Mouse (Mus musculus) cerebellum, postnatal 4 days (tissue): ENCODE data around the gene Lipt2.

ENCODE experiments used
- DNase-seq, 2 experiments: peaks; one replicate each; pipeline ENCODE4 v3.0.0; 2022; ENCODE audit warnings: low spot score in 2 of 2, mixed read lengths in 1 of 2

Lipt2 gene

DNA sequence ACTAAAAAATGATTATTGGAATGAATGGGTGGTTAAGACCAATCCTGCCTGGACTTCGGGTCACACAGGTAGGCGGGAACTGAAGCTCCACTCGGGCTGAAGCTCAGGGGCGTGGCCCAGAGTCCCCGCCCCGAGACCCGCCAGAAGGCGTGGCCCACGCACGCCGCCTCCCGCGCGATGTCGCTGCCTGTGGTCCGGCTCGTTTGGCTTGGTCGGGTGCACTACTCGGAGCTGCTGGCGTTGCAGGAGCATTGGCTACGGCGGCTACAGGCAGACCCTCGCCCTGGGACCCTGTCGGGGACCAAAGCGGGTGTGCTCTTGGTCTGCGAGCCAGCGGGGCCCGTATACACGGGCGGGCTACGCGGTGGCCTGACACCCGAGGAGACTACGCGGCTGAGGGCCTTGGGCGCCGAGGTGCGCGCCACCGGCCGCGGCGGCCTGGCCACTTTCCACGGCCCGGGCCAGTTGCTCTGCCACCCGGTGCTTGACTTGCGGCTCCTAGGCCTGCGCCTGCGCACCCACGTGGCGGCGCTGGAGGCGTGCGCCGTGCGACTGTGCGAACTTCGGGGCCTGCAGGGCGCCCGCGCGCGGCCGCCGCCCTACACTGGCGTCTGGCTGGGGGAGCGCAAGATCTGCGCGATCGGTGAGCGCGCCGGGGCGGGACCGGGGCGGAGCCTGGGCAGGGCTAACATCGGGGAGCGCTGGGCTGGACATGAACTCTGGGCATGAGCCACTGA lies at the start of gene Lipt2:
Lipt2 (plus strand) TSS at position 173 of the 737 bp plus-strand sequence.
- DNase-seq, result peak; percentile 69 to 86

DNA sequence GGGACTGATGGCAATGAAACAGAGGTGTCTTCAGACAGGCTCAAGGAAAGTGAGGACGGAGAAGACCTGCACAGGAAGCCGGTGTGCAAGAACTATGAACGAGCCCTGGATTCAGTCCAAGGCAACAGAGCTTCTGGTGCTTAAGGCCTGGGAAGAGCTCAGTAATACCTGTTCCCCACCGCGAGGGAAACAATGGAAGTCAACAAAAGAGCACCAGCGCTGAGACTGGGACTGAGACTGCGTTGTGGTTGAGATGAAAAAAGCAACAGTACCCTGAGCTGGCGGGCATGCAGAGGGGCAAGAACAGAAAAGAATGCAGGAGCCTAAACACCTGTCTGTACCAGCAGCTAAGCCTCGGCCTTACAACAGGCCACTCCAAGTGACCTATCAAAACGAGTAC lies 47.6 kb upstream of the Lipt2 start:
- no peak for DNase-seq

DNA sequence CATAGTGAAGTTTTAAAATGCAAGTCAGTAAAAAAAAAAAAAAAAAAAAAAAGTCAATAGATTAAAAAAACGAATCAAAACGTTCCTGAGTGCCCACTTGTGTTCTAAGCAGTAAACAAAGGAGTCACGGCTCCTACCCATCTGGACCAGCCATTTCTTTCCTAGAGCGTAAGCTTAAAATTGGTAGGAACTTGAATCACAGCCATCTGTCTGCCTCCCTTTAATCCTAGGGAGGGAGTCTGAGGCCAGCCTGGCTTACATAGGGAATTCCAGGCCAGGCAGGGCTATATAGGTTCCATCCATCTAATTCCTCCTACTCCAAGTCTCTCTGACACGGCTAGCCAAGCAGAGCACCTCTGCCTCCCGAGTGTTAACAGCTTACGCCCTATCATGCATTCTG lies 45.3 kb upstream of the Lipt2 start:
- DNase-seq, result no peak

DNA sequence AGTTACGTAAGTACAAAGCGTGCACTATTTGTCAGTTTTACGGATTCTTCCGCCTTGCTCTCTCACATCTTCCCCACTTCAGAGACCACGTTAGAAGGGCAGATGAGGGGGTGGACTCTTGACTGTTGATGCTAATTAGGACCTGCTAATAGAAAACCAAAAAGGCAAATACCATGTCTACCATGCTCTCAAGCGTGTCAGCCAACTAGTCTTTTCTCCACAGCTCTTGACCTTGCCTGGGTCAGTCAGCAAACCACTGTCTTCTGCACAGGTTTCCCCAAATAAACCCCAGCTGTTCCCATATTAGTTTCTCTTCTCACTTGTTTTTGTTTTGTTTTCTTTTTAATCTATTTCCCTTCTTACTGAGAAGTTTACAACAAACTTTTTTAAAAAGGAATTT lies 44.8 kb upstream of the Lipt2 start:
- DNase-seq, result no peak

DNA sequence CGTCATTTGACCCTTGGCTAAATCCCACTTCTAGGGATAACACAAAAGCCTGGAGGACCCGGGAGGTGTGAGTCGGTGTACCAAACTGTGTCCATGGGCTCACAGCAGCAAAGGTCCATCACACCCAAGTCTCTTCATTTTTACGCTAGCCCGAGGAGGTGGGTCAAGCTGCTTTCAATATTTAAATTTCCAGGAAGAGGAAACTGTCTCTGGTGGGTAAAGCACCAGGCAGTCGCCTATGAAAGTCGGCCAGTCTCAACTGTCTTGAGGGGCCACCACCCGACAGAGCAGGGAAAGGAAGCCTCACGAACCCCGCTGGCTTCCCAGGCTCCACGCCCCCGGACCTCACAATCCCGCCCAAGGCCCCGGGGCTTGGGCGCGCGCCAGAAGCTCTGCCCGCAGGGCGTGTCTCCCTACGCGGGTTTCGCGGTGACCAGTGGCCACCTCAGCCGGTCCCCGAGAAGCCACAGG lies 38.3 kb upstream of the Lipt2 start:
- peak in 1 of 2 experiments; percentile 26 for DNase-seq

DNA sequence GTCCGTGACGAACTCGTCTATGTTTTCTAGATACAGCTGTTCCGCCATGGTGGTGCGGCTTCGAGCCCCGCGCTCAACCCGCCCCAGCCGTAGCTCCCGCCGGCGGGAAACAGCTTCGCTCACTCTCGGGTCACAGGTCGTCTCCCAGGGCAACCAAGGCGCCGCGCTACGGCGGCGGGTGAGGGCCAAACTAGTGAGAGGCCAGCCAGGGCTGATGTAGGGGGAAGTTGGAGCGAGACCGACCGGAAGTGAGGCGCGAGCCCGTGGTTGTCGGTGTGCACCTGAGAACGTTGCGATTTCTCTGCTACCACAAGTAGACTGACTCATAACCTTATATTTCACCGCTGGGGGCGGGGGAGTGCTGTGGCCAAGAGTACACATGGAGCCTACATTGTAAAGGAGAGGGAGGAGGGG lies 37.7 kb upstream of the Lipt2 start, which contains the start of gene Pold3:
Pold3 (minus strand) TSS at position 190 of the 414 bp plus-strand sequence.
- peak; percentile 100 for DNase-seq

DNA sequence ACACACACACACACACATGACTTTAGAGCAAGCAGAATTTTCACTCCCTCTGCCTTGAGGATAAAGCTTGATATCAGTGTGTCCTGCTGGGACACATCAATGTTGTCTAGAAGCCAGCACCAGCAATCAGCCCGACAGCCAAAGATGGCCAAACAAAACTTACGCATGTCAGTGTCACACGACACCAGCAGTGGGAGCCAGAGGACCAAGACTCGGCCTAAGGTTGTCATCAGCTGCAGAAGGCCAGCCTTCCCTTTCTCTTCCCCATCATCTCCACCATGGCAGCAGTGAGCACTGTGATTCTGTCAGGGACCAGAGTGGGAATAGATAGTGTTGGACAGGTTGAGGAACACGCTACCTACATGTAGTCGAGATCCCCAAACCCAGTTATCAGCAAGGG lies 35.6 kb upstream of the Lipt2 start:
- peak; percentile 34 to 37 for DNase-seq

DNA sequence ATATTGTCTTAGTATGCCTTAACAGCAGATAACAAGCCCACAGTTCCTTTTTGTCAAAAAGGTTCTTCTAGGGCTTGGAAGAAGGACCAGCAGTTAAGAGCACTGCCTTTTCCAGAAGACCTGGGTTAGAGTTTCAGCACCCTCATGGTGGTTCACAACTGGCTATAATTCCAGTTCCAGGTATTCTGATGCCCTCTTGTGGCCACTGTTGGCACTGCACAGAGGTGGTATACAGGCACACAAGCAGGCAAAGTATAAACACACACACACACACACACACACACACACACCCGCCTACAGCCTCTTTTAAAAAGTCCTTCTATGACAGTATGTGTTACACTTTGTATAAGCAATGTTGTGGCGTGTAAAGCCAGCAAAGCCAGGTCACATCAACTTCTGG lies 34.9 kb upstream of the Lipt2 start:
- peak in 1 of 2 experiments; percentile 22 for DNase-seq

DNA sequence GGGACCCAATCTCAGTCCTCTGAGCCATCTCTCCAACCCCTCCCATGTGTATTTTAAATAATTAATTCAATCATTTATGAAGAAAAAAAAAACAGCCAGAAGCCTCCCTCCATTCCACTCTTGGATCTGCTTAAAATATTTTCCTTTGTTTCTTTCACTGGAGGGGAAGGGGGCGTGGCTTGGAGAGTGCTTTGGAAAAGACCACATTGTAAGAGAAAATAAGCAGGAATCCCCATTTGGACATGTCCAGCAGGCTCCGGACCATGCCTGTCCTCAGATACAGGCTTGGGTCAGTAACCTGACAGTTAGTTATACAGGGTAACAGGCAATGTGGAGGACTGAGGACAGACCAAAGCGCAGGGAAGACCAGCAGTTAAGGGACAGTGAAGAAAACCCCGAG lies 33.9 kb upstream of the Lipt2 start:
- no peak for DNase-seq

DNA sequence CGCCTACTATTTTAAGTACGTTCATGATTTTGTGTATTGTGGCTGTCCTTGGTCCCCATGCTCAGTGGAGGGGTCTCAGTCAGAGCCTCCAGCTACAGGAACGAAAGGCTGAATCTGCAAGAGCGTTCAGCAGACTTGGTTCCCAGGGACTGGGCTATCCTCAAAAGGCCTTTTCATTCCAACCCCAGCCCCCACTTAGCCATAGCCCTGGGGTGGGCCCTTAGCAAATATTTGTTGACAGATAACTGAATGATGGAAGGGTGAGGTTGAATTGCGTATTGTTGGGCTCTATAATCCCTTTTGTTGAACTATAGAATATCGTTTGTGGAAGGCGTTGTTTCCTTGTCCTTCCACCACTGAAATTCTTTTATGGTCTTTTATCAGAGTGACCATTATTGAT lies 32.6 kb upstream of the Lipt2 start:
- no peak for DNase-seq

DNA sequence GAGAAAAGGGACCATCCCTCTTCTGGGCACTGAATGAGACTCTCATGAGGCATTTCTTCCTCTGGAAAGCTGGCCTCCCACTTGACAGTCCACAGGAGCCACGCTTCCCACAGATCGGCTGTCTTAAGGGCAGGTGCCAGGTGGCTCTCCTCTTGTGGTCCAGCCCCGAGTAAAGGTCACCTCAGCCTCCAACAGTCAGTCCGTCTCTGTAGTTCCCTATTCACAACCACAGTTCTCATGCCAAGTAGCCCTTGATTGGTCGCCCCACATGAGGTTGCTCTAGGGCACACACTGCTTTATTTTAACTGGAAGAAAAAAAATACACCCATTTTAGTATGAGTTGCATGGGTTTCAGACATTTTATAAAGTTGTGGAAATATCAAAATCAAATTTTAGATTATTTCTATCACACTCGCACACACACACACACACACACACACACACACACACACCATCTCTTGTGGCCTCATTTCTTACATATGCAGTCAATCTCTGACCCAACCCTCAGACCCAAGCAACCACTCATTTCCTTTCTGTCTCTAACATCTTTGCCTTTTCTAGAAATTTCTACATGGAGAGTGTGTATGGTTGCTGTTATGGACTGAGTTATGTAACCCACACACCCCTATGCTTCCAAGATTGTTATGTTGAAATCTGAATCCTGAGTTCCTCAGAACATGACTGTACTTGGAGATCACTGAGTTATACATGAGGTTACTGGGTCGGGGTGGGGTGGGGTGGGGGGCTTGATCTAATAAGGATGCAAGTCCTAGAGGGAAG lies 30.6 kb upstream of the Lipt2 start:
- DNase-seq, result no peak

DNA sequence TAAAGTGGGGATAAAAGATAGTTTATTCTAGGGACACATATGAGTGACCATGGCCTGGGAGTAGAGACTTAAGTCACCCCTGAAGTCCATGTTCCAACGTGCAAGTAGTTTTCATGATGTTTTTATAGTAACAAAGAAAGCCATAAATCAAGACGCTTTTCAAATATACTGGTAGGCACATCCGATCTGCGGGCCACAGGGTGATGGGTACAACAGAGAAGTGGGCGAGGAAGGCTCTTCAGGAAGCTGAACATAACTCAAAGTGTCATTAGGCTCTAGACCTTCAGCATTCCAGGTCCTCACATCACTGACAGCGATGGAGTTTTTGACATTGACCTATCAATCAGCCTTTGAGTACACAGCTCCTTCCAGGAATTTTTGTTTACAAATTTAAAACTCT lies 28.5 kb upstream of the Lipt2 start:
- no peak for DNase-seq

DNA sequence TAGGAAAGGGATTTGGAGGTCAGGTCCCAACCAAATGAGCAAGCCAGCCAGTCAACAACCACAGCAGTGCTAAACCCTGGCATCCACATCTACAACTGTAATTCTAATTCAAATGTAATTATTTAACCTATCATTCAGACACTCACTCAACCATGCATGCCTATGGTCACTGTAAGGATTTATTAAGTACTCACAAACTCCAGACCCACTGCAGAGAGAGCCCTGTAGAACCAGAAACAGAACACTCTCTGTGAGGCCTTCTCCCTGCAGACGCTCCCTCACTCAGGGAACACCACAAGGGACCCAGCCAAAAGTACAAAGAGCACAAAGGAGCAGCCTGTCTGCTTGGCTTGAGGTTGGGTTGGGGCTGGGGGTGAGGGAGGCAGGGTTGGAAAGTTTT lies 26.7 kb upstream of the Lipt2 start:
- no peak for DNase-seq

DNA sequence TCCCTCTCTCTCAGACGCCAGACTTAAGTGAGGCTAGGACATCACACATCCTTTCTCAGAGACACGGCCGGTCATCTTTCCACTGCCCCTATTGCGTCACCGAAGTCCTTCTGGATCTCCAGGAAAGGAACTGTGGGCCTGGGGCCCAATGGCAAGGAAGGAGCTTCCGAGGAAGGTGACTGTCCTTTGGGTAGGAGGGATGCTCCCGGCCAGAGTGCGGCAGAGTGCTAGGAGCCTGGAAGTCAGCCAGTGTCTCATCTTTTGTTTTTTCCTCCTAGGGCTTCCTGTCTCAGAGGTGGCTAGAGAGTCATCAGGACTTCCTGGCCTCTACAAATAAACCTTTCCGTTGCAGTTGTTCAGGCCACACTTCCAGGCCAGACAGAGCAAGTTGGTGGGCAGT lies 22.0 kb upstream of the Lipt2 start:
- DNase-seq, result no peak

DNA sequence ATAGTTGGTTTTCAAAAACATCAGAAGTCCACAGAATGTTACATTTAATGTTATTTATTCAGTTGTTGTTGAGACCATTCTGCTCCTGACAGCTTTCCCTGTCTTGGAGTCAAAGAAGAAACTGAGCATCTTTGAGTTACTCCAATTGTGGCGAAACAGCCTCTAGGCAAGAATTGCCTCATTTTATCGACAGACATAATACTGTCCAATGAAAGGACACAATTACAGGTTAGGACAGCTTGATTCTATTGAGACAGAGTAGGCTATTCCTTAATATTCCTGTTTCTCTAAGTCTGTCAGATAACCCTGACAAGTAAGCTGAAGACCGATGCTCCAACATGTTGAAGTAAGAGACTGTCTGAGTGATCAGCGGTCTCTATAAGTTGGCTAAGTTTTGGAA lies 21.0 kb upstream of the Lipt2 start:
- DNase-seq, result no peak

DNA sequence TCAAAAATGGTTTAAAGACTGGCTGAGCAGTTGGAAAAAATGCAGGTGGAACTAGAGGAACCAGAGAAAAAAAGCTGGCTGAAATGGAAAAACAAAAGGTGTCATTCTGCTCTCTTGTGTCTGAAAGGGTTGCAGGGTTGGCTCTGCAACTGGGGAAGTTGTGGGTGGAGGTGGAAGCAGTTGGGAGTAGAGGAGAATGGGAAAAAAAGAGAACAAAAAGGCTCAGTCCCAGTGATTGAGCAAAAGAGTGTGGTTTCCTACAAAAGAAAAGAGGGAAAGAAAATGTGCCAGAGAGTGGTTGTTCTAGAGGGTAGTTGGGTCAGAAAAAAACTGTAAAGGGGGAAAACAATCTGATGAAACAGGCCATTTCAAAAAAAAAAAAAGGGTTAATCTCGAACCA lies 18.5 kb upstream of the Lipt2 start:
- no peak for DNase-seq

DNA sequence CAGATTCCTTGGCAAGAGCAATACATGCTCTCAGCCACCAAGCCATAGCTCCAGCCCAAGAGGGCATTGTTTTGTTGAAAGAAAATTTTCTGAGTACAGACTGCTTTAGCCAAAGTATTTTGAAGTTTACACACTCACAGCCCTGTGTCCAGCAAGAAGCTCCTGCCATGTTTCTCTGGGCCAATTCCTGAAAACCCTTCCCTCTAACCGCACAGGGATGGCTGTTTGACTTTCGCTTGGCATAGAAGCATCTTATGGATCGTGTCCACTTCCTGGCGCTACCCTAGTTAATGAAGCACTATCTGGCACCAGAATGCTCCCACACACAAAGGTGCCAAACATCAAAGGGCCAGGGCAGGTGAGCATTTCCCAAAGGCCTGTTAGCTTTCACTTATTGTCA lies 10.5 kb upstream of the Lipt2 start:
- DNase-seq, result no peak

DNA sequence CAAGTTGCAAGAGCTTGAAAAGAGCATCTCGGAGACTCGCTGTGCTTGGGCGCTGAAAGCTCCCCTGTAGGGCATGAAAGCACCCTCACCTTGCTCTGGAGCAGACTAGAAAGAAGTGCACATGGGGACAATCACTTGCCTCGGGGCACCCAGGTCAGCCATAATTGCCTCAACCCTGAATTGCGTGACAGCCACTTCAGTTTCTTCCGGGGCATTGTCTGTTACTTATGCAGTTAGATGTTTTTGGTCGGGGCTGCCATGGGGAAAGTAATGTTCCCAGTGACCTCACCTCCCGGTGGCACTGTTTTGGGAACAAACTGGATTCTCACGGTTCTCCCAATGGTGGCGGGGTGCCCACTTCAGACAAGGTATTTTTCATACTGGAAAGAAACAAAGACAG lies 9.0 kb upstream of the Lipt2 start:
- no peak for DNase-seq

DNA sequence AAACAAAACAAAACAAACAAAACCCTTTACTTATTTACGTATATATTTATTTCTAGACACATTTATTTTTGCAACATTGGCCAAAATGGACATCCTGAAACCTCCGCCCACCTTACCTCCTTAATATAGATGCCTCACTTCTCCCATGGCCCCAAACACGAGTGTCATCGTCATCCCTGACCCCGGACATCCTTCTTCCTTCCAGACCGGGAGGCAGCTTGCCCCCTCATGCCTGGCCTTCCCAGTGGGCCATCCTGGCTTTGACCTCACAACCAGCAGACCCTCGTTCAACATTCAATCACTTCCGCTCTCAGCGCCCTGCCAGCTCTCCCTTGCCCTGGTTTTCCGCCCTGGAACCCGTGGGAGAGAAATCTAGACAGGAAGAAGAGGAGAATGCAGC lies 8.5 kb upstream of the Lipt2 start:
- no peak for DNase-seq

DNA sequence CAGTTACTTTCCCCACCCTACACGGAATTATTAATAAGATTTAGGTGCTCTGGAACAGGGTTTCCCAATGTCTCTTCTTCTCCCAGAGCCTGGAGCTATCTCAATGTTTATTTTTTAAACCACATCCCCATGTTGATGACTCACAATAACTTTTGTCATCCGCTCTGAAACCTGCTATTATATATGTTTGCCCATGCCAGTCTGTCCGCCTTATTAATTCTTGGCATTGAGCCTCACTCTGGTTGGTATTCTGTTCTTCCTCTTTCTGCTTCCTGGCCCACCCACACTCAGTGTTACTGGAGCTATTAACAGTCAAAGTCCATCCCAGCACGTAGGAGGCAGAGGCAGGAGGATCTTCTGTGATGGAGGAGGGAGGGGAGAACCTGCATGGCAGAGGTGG lies 1.4 kb upstream of the Lipt2 start:
- no peak for DNase-seq

DNA sequence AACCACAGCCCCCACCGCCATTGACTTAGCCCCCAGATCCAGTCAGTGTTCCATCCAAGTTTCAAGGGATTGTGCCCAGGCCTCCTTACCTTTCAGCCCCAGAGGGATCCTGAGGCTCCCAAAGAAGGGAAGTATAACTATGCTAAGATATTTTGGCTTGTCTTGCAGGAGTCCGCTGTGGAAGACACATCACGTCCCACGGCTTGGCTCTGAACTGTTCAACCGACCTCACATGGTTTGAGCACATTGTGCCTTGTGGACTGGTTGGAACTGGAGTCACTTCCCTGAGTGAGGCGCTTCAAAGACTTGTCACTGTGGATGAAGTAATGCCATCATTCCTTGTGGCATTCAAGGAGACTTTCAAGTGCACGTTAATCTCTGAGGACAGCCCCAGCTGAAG lies 929 bp downstream of the Lipt2 start:
- DNase-seq, result peak in 1 of 2 experiments; percentile 7

DNA sequence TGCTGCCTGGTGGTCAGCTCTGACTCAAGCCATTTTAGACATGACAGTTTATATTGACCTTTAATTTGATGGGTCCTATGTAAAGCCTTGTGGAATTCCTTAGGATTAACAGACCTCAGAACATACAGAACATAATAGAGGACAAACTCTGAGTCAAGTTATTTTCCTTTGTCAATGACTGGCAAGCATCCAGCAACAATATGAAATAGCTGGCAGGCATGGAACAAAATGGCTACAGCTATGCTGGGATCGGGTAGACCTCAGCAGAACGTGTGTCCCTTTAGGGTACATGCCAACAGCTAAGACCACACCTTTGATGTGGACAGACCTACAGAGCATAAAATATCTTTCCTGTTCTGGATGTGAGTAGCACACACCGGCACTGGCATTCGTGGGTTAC lies 4.4 kb downstream of the Lipt2 start:
- DNase-seq, result no peak

DNA sequence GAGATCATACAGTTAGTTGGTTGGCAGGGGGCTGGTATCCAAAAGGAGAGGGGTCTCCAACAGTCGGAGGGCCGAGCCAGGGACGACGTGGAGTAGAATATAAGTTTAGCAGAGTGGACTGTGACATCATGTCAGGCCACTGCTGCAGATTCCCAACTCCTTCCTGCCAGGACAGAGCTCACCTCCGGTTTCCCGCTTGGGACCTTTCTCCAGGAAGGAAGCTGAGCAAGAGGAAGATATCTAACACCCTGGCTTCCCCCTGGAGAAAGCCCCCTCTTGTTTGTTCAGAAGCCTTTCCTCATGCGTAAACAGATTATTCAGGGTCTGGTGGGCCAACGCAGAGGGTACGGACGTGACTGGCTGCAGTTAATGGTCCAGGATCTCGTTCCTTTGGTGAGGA lies 9.6 kb downstream of the Lipt2 start:
- DNase-seq, result no peak
